Mouse (Mus musculus) forebrain, embryonic 15.5 days (tissue): Measurements from ENCODE around the gene Cpm. TPM values are rescaled to one million over a fixed set of nuclear protein-coding genes. Genes with fewer than 3 reads are reported as not detected.

Experiments
- ATAC-seq: fragments of 200-750 bp; cut with Nextera tagmentation; replicated peaks from 2 replicates; pipeline ENCODE4 v1.8.0; 2017; ENCODE audit warnings: mild to moderate bottlenecking, moderate TSS enrichment, moderate library complexity
- H3K27ac ChIP-seq: fragments of 300-500 bp; sonication (generic); replicated peaks from 2 replicates; pipeline ENCODE4 v1.5.1; 2015; ENCODE audit warnings: mild to moderate bottlenecking, inconsistent platforms
- H3K27me3 ChIP-seq: fragments of 300-500 bp; sonication (generic); 2 replicates; pipeline ENCODE4 v1.6.1; 2015; ENCODE audit warnings: inconsistent platforms
- H3K36me3 ChIP-seq: fragments of 300-500 bp; sonication (generic); 2 replicates; pipeline ENCODE4 v1.6.1; 2015; ENCODE audit warnings: mild to moderate bottlenecking, inconsistent platforms
- H3K4me1 ChIP-seq: fragments of 300-500 bp; sonication (generic); 2 replicates; pipeline ENCODE4 v1.6.1; 2015; ENCODE audit warnings: inconsistent platforms
- H3K4me2 ChIP-seq: fragments of 300-500 bp; sonication (generic); replicated peaks from 2 replicates; pipeline ENCODE4 v1.6.1; 2015; ENCODE audit warnings: mild to moderate bottlenecking, inconsistent platforms
- H3K4me3 ChIP-seq: fragments of 300-500 bp; sonication (generic); 2 replicates; pipeline ENCODE4 v1.5.1; 2015; ENCODE audit warnings: mild to moderate bottlenecking, inconsistent platforms
- H3K9ac ChIP-seq: fragments of 300-500 bp; sonication (generic); replicated peaks from 2 replicates; pipeline ENCODE4 v1.6.1; 2015; ENCODE audit warnings: mild to moderate bottlenecking, inconsistent platforms
- H3K9me3 ChIP-seq: fragments of 300-500 bp; sonication (generic); 2 replicates; pipeline ENCODE4 v1.6.1; 2016; ENCODE audit warnings: inconsistent platforms
- WGBS: fragments of 180-500 bp; shearing (Covaris S2); methylation state at CpG from one replicate; pipeline ENCODE4 v1.1.7; 2015; ENCODE audit warnings: mixed read lengths; 5-methylcytosine and 5-hydroxymethylcytosine counted together
- polyA plus RNA-seq: library from polyadenylated mRNA; unstranded; fragments of >200 nt; fragmentation: Nextera tagmentation; extraction: Ambion mirVana; gene quantifications from 2 replicates; pipeline ENCODE4 v1.2.1, GENCODE M21; 2015

The Cpm gene
- polyA plus RNA-seq, 1 experiment from 2014 or later, result 4.0 TPM

DNA sequence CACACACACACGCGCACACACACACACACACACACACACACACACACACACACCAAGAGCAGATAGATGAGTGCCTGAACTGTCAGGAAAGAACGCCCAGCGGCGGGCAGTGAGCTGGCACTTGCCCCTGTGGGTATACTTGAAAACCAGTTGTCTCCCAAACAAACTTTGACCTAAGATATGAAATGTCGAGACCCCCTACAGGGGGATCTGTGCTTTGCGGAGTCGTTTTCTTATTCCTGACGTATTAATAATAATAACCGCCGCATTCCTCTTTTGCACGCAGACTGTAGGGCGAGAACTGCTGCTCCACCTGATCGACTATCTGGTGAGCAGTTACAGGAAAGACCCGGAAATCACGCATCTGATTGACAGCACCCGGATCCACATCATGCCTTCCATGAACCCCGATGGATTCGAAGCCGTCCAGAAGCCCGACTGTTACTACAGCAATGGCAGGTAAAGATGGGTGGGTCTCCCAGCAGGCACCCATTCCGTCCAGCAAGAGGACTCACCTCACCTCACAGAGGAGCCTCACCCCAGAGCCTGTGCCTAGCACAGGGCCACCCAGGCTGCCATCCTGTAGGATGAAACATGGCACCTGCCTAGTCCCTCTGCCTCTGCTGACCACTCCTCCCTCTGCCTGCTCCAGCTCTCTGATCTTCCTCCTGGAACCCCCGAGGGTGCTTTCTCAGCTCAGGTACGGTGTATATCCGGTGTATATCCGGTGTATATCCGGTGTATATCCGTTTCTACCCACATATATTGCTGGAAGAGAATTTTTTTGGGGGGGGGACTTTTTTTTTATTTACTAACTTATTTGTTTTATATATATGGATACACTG lies 38.6 kb downstream of the Cpm start:
- ATAC-seq, result no peak
- WGBS, result 96% methylated on average over 28 of the region's 28 CpGs

DNA sequence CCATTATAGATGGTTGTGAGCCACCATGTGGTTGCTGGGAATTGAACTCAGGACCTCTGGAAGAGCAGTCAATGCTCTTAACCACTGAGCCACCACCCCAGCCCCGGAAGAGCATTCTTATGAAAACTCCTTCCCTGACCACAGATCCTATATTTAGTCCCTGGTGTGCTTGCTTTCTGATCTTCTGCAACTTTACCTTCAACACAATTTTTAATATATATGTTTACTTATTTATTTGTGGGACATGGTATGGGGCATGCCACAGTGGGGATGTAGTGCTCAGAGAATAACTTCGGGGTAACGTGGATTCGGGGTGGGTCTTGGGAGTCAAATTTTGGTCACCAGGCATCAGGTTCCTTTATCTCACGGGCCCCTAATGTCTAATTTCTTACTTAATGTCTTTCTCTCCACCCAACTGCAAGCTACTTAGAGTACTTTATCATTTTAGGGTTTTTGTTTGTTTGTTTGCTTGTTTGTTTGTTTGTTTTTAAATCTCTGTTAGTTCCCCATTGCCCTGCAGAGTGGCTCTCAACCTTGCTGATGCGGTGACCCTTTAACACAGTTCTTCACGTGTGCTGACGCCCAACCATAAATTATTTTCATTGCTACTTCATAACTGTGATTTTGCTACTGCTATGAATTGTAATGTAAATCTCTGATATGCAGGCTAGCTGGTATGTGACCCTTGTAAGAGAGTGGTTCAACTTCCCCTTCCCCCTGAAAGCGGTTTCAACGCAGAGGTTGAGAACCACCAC lies 39.4 kb downstream of the Cpm start:
- 92% methylated on average over 10 of the region's 10 CpGs for WGBS

More for the DNA sequence above, 38.6 kb downstream of the Cpm start:
- no peak overlapping the region for H3K4me3 ChIP-seq
- H3K4me2 ChIP-seq, result no peak overlapping the region
- no peaks in the 10 kb centered on the region for H3K27me3 ChIP-seq
- H3K9me3 ChIP-seq, result no peaks in the 10 kb centered on the region
- H3K4me1 ChIP-seq, result peaks cover 4% of the 10 kb centered on the region
- H3K27ac ChIP-seq, result no peak overlapping the region
- no peaks in the 10 kb centered on the region for H3K36me3 ChIP-seq
- H3K9ac ChIP-seq, result no peak overlapping the region

DNA sequence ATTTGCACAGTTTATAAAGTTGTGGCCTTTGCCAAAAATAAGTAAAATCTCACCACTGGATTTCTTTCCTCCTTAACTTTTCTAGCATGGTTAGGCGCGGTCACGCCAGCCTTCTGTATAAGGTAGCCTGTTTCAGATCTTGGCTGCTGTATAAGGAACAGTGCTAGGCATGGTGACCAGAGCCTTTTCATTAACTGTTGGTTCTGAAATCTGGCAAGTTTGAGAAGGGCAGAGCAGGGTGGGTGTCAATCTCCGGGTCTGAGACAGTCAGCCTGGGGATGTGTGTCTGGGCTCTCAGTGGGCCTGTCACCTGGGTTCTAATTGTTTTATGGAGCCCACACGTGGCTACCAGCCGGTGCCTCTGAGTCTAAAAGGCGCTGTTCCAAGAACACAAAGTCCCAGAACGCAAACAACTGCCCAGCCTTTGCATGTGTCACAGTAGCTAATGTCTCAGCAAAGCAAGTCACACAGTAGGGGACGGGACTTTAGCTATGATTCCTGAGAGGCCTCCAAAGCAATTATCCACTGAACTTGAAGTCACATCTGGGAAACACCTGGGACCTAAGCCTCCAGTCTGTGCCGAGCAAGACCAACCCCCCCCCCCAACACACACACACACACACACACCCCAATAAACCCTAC lies 40.3 kb downstream of the Cpm start:
- no peaks in the 10 kb centered on the region for H3K9me3 ChIP-seq
- no peak overlapping the region for H3K4me2 ChIP-seq
- H3K4me3 ChIP-seq, result no peak overlapping the region
- no peak overlapping the region for H3K27ac ChIP-seq
- no peaks in the 10 kb centered on the region for H3K36me3 ChIP-seq
- H3K27me3 ChIP-seq, result no peaks in the 10 kb centered on the region
- 70% methylated on average over 10 of the region's 10 CpGs for WGBS
- ATAC-seq, result no peak
- no peak overlapping the region for H3K9ac ChIP-seq
- peaks cover 6% of the 10 kb centered on the region for H3K4me1 ChIP-seq

More for the DNA sequence above, 39.4 kb downstream of the Cpm start:
- Histone ChIP-seq H3K27me3 (no peaks in the 10 kb centered on the region), H3K4me1 (peaks cover 6% of the 10 kb centered on the region), H3K9me3 (no peaks in the 10 kb centered on the region), H3K36me3 (no peaks in the 10 kb centered on the region), H3K4me2 (no peak overlapping the region), H3K27ac (no peak overlapping the region), H3K9ac (no peak overlapping the region), H3K4me3 (no peak overlapping the region)
- ATAC-seq, result no peak

DNA sequence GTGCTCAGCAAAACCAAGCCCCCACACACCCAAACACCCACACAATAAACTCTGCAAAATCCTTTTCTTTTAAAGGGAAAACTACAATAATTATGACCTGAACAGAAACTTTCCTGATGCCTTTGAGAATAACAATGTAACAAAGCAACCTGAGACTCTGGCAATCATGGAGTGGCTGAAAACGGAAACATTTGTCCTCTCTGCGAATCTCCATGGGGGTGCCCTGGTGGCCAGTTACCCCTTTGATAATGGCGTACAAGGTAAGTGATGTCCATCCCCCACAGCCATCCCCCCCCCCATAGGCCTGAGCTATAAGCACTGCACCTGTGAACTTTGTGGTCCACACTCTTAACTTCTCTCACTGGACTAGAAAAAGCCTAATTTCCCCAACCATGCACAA lies 40.8 kb downstream of the Cpm start:
- no peak for ATAC-seq
- Histone ChIP-seq H3K36me3 (no peaks in the 10 kb centered on the region), H3K4me2 (no peak overlapping the region), H3K4me3 (no peak overlapping the region), H3K9ac (no peak overlapping the region), H3K27me3 (no peaks in the 10 kb centered on the region), H3K4me1 (peaks cover 6% of the 10 kb centered on the region), H3K9me3 (no peaks in the 10 kb centered on the region), H3K27ac (no peak overlapping the region)
- WGBS, result 78% methylated on average over 3 of the region's 3 CpGs

DNA sequence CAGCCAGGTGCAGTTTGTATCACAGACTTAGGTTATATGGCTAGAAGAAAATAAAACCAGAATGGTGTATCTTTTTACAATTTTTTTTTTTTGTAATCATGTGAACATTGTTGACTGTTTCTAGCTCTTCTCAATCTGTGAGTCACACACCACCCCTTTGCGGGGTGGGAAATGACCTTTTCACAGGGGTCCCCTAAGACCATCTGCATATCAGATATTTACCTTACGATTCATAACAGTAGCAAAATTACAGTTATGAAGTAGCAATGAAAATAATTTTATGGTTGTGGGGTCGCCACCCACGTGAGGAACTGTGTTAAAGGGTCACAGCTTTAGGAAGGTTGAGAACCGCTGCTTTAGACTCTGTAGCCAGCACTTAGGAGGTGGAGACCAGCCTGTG lies 41.5 kb downstream of the Cpm start:
- no peak overlapping the region for H3K4me2 ChIP-seq

DNA sequence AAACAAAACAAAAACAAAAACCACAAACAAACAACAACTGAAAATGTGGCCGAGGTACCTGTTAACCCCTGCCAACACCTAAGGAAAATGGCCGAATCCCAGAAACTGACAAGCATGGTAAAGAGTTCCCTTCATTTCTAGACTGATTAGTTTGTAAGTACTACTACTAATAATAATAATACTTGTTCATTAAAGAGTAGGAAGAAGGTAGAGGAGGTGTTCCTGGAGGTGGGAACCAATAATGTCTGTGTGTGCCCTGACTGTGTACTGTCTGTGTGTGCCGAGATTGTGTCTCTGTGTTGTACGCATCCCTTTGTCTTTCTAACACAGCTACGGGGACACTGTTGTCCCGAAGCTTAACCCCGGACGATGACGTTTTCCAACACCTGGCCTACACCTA lies 42.0 kb downstream of the Cpm start:
- Histone ChIP-seq H3K27ac (no peak overlapping the region), H3K36me3 (no peaks in the 10 kb centered on the region), H3K4me2 (no peak overlapping the region), H3K9me3 (no peaks in the 10 kb centered on the region), H3K27me3 (no peaks in the 10 kb centered on the region), H3K4me1 (peaks cover 16% of the 10 kb centered on the region), H3K4me3 (no peak overlapping the region), H3K9ac (no peak overlapping the region)
- ATAC-seq, result no peak
- WGBS, result 82% methylated on average over 9 of the region's 9 CpGs

More for the DNA sequence above, 41.5 kb downstream of the Cpm start:
- Histone ChIP-seq H3K9ac (no peak overlapping the region), H3K4me3 (no peak overlapping the region), H3K36me3 (no peaks in the 10 kb centered on the region), H3K27ac (no peak overlapping the region), H3K9me3 (no peaks in the 10 kb centered on the region), H3K4me1 (peaks cover 12% of the 10 kb centered on the region), H3K27me3 (no peaks in the 10 kb centered on the region)
- no peak for ATAC-seq
- 88% methylated on average over 5 of the region's 5 CpGs for WGBS

DNA sequence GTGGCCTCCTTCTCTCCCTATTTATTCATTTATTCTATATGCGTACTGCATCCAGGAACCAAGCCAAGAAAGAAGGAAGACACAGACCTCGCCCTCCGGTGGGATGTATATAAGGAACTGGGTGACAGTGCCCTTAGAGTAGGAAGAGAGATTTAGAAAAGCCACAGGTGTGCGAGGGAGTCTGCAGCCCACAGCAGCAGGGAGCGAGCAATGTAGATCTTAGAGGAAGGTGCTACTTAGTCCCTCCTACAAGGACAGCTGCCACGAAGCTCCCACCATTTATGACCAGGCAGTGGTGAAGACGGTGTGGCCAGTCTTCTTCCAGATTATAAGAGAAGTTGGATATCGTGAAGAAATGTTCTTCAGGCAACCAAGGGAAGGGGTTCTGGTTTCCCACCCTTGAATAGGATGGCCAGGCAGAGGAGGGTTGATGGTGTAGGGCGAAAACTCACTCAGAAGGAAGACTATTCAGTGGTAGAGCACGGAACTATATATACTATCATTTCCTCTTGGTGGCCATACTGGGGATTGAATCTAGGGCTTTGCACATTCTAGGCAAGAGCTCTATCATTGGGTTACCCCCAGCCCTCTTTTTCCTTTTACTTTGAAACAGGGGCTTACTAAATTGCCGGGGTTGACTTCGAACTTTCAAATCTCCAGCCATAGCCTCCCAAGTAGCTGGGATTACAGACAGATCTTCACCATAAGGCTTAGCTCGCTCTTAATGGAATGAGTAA lies 42.8 kb downstream of the Cpm start:
- Histone ChIP-seq H3K27ac (no peak overlapping the region), H3K4me2 (no peak overlapping the region), H3K9me3 (no peaks in the 10 kb centered on the region), H3K4me1 (peaks cover 22% of the 10 kb centered on the region), H3K27me3 (no peaks in the 10 kb centered on the region), H3K36me3 (no peaks in the 10 kb centered on the region), H3K9ac (no peak overlapping the region), H3K4me3 (no peak overlapping the region)
- 87% methylated on average over 13 of the region's 13 CpGs for WGBS
- ATAC-seq, result no peak

DNA sequence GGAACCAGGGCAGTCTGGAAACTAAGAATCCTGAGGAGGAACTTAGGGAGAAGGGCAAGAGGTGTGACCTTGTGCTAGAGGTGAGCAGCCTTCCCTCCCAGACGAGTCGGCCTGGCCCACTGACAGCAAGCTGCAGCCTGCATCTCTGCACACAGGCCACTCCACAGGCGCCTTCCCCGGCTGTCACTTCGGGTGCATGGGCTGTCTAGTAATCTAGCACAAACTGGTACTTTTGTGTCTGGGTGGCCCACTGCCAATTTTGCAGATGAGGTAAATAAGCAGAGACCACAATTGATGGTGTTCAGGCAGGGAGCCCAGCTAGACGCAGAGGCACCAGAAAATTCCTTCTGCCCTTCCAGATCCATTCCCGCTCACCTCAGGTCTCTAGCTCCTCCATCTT lies 43.4 kb downstream of the Cpm start:
- no peak overlapping the region for H3K4me2 ChIP-seq
- WGBS, result 20% methylated on average over 7 of the region's 7 CpGs
- ATAC-seq, result peak; percentile 60; the same call in 1 of the 2 replicates

DNA sequence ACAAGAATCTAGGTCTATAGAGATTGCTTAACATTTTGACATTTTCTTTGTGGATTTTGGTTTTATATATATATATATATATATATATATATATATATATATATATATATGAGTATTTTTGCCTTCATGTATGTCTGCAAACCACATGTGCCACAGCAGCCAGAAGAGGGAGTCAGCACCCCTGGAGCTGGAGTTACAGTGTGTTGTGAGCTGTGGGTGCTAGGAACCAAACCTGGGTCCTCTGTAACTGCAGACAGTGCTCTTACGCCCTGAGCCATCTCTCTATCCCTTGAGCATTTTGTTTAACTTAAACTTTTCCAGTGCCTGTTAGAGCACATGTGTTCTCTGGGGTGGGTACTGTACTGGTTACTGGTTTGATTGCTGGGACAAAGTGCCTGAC lies 44.6 kb downstream of the Cpm start:
- H3K4me2 ChIP-seq, result no peak overlapping the region
- WGBS, result 89% methylated on average over 1 of the region's 1 CpGs
- H3K9me3 ChIP-seq, result no peaks in the 10 kb centered on the region
- H3K27me3 ChIP-seq, result no peaks in the 10 kb centered on the region
- peaks cover 22% of the 10 kb centered on the region for H3K4me1 ChIP-seq
- no peak overlapping the region for H3K27ac ChIP-seq
- no peaks in the 10 kb centered on the region for H3K36me3 ChIP-seq
- no peak for ATAC-seq
- no peak overlapping the region for H3K4me3 ChIP-seq
- H3K9ac ChIP-seq, result no peak overlapping the region

More for the DNA sequence above, 43.4 kb downstream of the Cpm start:
- no peak overlapping the region for H3K4me3 ChIP-seq
- H3K27me3 ChIP-seq, result no peaks in the 10 kb centered on the region
- no peaks in the 10 kb centered on the region for H3K9me3 ChIP-seq
- H3K36me3 ChIP-seq, result no peaks in the 10 kb centered on the region
- H3K4me1 ChIP-seq, result peaks cover 22% of the 10 kb centered on the region
- H3K9ac ChIP-seq, result no peak overlapping the region
- H3K27ac ChIP-seq, result 0 out of 2 replicates have a peak overlapping the region, but pooled peaks have one; percentile 14

DNA sequence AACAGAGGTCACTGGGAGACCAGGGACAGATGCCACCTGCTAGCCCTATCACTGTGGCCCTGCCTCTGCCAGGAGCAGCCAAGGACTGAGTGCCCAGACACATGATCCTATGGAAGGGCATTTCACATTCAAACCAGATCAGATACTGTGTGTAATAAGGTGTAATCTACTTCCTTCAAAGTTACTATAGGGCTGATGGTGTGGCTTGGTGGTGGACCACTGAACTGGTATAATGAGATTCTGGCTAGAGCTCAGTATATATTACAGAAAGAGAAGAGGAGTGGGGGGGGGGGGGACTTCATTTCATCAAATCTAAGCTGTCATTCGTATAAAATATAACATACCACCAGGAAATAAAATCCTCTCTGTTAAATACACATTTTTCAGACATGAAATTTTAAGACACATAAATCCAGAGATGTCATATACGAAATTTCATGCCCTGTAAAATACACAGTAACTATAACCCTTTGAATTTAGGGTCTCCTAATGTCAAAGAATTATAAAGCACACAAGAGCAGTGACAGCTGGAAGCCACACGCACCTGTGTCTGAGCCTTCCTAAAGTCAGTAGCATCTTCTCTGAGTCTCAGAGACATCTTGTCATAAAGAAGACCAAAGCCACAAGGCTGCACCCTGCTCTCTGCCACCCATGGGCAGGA lies 45.2 kb downstream of the Cpm start:
- Histone ChIP-seq H3K27ac (no peak overlapping the region), H3K4me1 (peaks cover 22% of the 10 kb centered on the region), H3K9ac (no peak overlapping the region), H3K27me3 (no peaks in the 10 kb centered on the region), H3K9me3 (no peaks in the 10 kb centered on the region), H3K4me2 (no peak overlapping the region), H3K36me3 (no peaks in the 10 kb centered on the region), H3K4me3 (no peak overlapping the region)
- no peak for ATAC-seq
- 90% methylated on average over 3 of the region's 3 CpGs for WGBS
